Mouse (Mus musculus) stomach, embryonic 15.5 days (tissue): Measurements from ENCODE around the gene Zfp644. TPM values are rescaled to one million over a fixed set of nuclear protein-coding genes. Genes with fewer than 3 reads are reported as not detected.

Experiments
- ATAC-seq: fragments of 200-750 bp; cut with Nextera tagmentation; 2 replicates; pipeline ENCODE4 v1.8.0; 2017; ENCODE audit warnings: low read depth, moderate number of reproducible peaks, moderate TSS enrichment; ENCODE audit not compliant: insufficient read depth, low FRiP score
- H3K27ac ChIP-seq: fragments of 300-500 bp; sonication (generic); 2 replicates; pipeline ENCODE4 v1.5.1; 2015; ENCODE audit warnings: mild to moderate bottlenecking, inconsistent platforms
- H3K27me3 ChIP-seq: fragments of 300-500 bp; sonication (generic); replicated peaks from 2 replicates; pipeline ENCODE4 v1.6.1; 2015; ENCODE audit warnings: inconsistent platforms
- H3K36me3 ChIP-seq: fragments of 300-500 bp; sonication (generic); 2 replicates; pipeline ENCODE4 v1.6.1; 2015; ENCODE audit warnings: inconsistent platforms
- H3K4me1 ChIP-seq: fragments of 300-500 bp; sonication (generic); 2 replicates; pipeline ENCODE4 v1.6.1; 2015; ENCODE audit warnings: inconsistent platforms
- H3K4me2 ChIP-seq: fragments of 300-500 bp; sonication (generic); 2 replicates; pipeline ENCODE4 v1.6.1; 2015; ENCODE audit warnings: mild to moderate bottlenecking, inconsistent platforms
- H3K4me3 ChIP-seq: fragments of 300-500 bp; sonication (generic); replicated peaks from 2 replicates; pipeline ENCODE4 v1.5.1; 2015; ENCODE audit warnings: inconsistent platforms
- H3K9ac ChIP-seq: fragments of 300-500 bp; sonication (generic); 2 replicates; pipeline ENCODE4 v1.6.1; 2015; ENCODE audit warnings: inconsistent platforms
- H3K9me3 ChIP-seq: fragments of 300-500 bp; sonication (generic); 2 replicates; pipeline ENCODE4 v1.6.1; 2016; ENCODE audit warnings: inconsistent platforms
- WGBS: fragments of 180-500 bp; shearing (Covaris S2); methylation state at CpG from one replicate; pipeline ENCODE4 v1.1.7; 2015; 5-methylcytosine and 5-hydroxymethylcytosine counted together
- polyA plus RNA-seq: library from polyadenylated mRNA; unstranded; fragments of >200 nt; fragmentation: Nextera tagmentation; extraction: Ambion mirVana; gene quantifications from 2 replicates; pipeline ENCODE4 v1.2.1, GENCODE M21; 2015

Gene Zfp644
- 51.9 and 54.2 TPM in 2 replicates for polyA plus RNA-seq

DNA sequence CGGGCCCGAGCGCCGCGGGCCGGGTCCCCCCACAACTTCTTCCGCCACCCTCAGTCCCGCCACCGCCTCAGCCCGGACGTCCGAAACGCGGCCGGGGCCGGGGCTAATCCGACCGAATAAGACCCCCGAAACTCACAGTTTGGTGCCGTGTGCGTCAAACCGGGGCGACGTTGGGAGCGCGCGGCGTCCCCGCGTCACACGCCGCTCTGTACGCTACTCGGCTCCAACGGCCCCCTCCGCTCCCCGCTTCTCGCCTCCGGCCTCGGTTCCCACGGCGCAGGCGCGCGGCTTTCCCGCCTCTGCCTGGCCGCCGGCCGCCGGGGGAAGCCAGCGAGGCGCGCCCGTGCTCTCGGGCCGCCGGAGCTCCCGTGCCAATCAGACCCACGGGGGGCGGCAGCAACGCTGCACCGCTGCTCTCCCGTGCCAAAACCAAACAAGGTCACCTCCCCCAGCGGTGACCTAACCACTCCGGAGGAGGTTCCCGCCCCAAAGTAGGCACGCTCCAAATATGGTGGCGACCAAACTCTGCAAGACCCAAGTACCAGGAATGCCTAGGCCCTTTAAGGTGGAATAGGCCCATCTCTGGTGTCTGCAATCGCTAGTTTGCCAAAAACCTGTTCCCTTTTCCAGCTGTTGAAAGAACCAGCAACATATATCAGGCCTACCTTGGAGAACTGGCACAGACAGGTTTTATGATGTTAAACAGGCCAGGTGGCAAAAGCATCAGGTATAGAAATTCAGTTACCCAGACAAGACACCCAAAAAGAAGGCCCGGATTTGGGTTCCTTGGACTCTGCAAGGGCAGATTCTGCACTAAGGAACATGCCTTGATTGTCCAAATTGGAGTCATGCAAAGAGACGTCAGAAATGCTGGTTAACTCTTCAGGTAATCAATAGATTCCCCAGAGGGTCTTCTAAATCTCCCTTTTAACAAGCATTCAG is at the start of gene Zfp644:
Zfp644 (minus strand) TSS at position 892 of the 942 bp plus-strand sequence.
- Histone ChIP-seq H3K9ac (peak within 1 kb of the TSS; percentile 93), H3K4me1 (peaks cover 12% of the 10 kb centered on the region), H3K4me3 (peak within 1 kb of the TSS; percentile 89), H3K4me2 (peak within 1 kb of the TSS; percentile 73), H3K27ac (peak within 1 kb of the TSS; percentile 99), H3K9me3 (no peaks in the 10 kb centered on the region), H3K27me3 (no peaks in the 10 kb centered on the region), H3K36me3 (no peaks in the 10 kb centered on the region)
- ATAC-seq: peak; percentile 90
- WGBS: 2% methylated on average over 66 of the region's 71 CpGs

DNA sequence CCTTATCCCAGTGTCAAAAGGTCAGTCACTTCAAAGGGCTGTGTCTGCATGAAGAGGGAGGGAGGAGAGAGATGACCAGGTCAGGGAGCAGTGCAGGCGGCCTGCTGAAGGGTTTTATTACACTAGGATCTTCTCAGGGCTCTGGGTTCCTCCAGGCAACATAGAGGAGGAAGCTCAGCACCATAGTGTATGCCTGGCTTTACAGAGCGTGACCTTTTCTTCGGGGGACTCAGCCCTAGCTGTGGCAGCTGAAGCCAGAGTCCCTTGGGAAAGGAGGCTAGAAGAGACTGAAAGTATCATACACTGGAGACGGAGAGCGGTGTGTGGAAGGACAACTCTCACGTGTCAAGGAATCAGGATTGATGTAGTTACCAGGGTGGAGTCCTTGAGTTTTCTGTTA is 42.6 kb upstream of the Zfp644 start:
- H3K27ac ChIP-seq: no peak overlapping the region
- no peaks in the 10 kb centered on the region for H3K27me3 ChIP-seq
- H3K9me3 ChIP-seq: no peaks in the 10 kb centered on the region
- no peak overlapping the region for H3K4me3 ChIP-seq
- 34% methylated on average over 6 of the region's 6 CpGs for WGBS
- no peaks in the 10 kb centered on the region for H3K36me3 ChIP-seq
- ATAC-seq: no peak
- H3K4me1 ChIP-seq: no peaks in the 10 kb centered on the region
- no peak overlapping the region for H3K9ac ChIP-seq
- H3K4me2 ChIP-seq: no peak overlapping the region

DNA sequence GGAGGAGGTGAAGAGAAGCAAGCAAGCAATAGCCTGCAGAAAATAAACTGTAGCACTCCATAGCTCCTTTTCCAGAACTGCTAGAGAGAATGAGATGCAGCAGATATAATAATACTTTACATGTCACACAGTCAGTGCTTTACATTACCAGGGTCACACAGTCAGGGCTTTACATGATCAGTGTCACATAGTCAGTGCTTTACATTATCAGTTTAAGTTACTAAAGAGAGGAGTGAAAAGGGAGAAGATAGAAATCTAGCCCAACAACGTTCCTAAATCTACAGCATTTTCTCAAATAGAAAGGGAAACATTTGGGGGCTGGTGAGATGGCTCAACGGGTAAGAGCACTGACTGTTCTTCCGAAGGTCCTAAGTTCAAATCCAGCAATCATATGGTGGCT is 26.4 kb upstream of the Zfp644 start:
- 85% methylated on average over 3 of the region's 3 CpGs for WGBS
- no peaks in the 10 kb centered on the region for H3K27me3 ChIP-seq
- H3K4me1 ChIP-seq: no peaks in the 10 kb centered on the region
- no peak overlapping the region for H3K9ac ChIP-seq
- H3K27ac ChIP-seq: no peak overlapping the region
- no peak for ATAC-seq
- no peak overlapping the region for H3K4me2 ChIP-seq
- no peak overlapping the region for H3K4me3 ChIP-seq
- no peaks in the 10 kb centered on the region for H3K9me3 ChIP-seq
- no peaks in the 10 kb centered on the region for H3K36me3 ChIP-seq

DNA sequence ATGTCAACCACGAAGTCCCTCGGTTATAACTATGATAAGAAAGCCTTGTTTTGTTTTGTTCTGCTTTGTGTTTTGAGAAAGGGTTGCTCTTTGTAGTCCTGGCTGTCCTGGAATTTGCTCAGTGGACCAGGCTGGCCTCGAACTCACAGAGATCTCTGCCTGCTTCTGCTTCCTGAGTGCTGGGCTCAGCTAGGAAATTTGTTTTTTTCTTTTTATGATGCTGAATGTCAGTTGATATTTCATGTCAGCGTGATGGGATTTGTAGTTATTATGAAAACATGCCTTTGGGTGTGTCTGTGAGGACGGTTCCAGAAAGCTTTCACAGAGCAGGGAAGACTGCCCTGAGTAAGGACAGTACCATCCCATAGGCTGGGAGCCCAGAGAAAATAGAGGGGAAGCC is 25.7 kb upstream of the Zfp644 start:
- H3K36me3 ChIP-seq: no peaks in the 10 kb centered on the region
- H3K27ac ChIP-seq: no peak overlapping the region
- H3K9ac ChIP-seq: no peak overlapping the region
- H3K4me3 ChIP-seq: no peak overlapping the region
- no peak overlapping the region for H3K4me2 ChIP-seq
- ATAC-seq: no peak
- no peaks in the 10 kb centered on the region for H3K27me3 ChIP-seq
- 61% methylated on average over 5 of the region's 5 CpGs for WGBS
- no peaks in the 10 kb centered on the region for H3K9me3 ChIP-seq
- no peaks in the 10 kb centered on the region for H3K4me1 ChIP-seq

DNA sequence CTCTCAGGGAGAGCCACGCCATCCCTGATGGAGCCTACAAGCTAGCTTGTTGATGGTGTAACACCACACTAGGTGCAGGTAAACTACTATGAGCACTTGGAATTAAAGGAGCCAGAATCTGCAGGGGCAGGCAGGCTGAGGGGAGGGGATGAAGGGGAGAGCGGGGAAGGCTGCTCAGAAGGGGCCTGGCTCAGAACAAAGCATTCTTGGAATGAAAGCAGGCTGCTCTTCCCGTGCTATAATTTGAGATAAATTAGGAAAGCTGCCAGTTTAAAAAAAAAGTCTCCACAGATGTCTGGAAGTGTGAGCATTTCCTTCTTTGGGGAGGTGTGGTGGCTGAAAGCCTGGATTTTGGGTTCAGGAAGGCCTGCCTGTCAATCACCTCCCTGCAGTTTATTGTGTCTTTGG is 14.8 kb upstream of the Zfp644 start:
- peak; percentile 28; the same call in 1 of the 2 replicates for ATAC-seq
- H3K9me3 ChIP-seq: no peaks in the 10 kb centered on the region
- peaks cover 8% of the 10 kb centered on the region; the same call in 1 of the 2 replicates for H3K4me1 ChIP-seq
- no peak overlapping the region for H3K4me2 ChIP-seq
- H3K36me3 ChIP-seq: no peaks in the 10 kb centered on the region
- no peak overlapping the region for H3K4me3 ChIP-seq
- no peaks in the 10 kb centered on the region for H3K27me3 ChIP-seq
- H3K27ac ChIP-seq: peak overlapping the region; percentile 63; the same call in 1 of the 2 replicates
- H3K9ac ChIP-seq: no peak overlapping the region
- 41% methylated on average over 3 of the region's 3 CpGs for WGBS

DNA sequence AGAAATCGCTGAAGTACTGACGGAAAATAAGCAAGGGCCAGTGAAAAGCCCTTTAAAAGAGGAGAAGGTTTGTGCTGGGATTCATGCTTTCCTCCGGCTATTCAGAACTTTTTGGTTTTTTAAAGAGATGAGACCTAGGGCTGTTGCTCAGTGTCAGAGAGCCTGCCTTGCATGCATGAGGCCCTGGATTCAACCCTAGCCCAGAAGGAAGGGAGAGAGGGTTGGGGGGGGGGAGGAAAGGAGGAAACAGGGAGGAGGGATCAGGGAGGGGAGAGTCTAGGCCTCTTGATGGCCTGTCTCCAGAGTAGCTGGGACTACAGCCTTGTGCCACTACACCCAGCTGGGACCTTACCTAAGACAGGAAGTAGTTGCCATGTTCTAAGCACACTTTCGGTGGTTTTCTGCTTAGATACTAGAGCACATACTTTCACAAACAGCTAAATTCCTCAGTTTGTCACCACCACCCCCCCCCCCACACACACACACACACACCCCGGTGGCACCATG is 14.2 kb upstream of the Zfp644 start:
- no peak overlapping the region for H3K9ac ChIP-seq
- H3K27ac ChIP-seq: peak overlapping the region; percentile 63; the same call in 1 of the 2 replicates
- no peaks in the 10 kb centered on the region for H3K27me3 ChIP-seq

DNA sequence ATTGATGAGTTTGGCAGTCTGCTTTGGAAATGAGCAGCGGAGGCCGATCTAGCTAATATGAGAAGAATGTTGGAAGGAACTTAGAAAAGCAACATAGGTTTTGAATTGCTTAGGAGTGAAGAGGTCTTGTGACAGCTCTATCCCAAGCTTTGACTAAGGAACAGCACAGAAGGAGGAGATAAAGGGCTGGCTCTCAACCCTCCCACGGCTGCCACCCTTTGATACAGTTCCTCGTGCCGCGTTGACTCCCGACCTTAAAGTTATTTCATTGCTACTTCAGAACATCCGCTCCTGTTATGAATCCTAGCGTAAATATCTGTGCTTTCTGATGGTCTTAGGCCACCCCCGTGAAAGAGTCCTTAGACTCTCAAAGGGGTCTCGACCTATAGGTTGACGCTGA is 13.5 kb upstream of the Zfp644 start:
- WGBS: 62% methylated on average over 12 of the region's 12 CpGs
- peak; percentile 61; the same call in 1 of the 2 replicates for ATAC-seq
- Histone ChIP-seq H3K36me3 (no peaks in the 10 kb centered on the region), H3K4me3 (no peak overlapping the region), H3K27ac (no peak overlapping the region), H3K4me2 (no peak overlapping the region), H3K9ac (no peak overlapping the region), H3K27me3 (no peaks in the 10 kb centered on the region), H3K4me1 (peaks cover 8% of the 10 kb centered on the region; the same call in 1 of the 2 replicates), H3K9me3 (no peaks in the 10 kb centered on the region)

More for the DNA sequence above, 14.2 kb upstream of the Zfp644 start:
- Histone ChIP-seq H3K4me2 (no peak overlapping the region), H3K9me3 (no peaks in the 10 kb centered on the region), H3K4me1 (peaks cover 8% of the 10 kb centered on the region; the same call in 1 of the 2 replicates), H3K4me3 (no peak overlapping the region), H3K36me3 (no peaks in the 10 kb centered on the region)
- WGBS: 73% methylated on average over 5 of the region's 5 CpGs
- ATAC-seq: 0 out of 2 replicates have a peak, but pooled peaks have one; percentile 5

DNA sequence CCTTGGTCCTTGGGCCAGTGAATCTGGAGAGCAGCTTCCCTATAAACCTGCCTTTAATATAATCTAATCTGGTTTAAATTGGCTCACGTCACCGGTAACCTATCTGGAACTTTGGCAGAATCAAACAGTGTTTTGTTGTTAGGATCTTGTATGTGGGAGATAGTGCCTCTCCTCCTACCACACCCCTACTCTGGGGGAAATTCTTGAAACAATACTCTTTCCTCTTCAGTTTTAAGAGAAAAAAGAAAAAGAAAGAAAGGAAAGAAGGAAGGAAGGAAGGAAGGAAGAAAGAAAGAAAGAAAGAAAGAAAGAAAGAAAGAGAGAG is 13.0 kb upstream of the Zfp644 start:
- 26% methylated on average over 2 of the region's 2 CpGs for WGBS
- Histone ChIP-seq H3K27me3 (no peaks in the 10 kb centered on the region), H3K9ac (no peak overlapping the region), H3K27ac (no peak overlapping the region), H3K4me1 (peaks cover 8% of the 10 kb centered on the region; the same call in 1 of the 2 replicates), H3K4me2 (peak overlapping the region; percentile 27; the same call in 1 of the 2 replicates), H3K9me3 (no peaks in the 10 kb centered on the region), H3K4me3 (no peak overlapping the region), H3K36me3 (no peaks in the 10 kb centered on the region)
- ATAC-seq: no peak

DNA sequence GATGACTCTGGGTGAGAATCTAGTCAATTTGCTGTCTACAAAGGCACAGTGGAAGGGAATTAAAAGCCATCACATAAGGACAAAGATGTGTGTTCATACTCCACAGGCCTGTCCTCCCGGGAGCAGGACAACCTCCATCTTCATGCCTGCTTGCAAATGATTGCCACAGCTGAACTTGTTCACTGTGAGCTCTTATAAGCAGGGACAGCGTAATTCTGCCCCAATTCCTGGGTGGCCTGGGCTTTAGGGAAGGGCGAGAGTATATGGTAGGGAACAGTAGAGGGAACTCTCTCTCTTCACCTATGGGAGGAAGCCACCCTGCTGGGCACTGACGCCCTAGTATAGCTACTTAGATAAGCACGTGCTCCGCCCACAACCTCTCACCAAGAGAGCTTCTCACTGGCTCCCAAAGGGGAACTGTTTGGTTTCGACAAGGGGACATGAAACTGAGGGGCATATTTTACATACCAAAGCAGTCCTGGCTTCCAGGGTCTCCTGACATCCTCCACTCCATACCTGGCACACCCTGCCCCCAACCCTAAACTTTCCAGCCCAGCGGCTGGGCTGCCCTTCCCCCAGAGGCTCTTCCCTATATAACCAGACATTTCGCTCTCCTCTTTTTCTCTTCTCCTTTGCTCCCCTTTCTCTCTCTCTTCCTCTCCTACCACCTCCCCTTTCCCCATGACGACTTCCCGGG is 12.4 kb upstream of the Zfp644 start:
- Histone ChIP-seq H3K4me3 (no peak overlapping the region), H3K9ac (no peak overlapping the region), H3K9me3 (no peaks in the 10 kb centered on the region), H3K36me3 (no peaks in the 10 kb centered on the region), H3K27me3 (no peaks in the 10 kb centered on the region), H3K27ac (no peak overlapping the region), H3K4me1 (peaks cover 8% of the 10 kb centered on the region; the same call in 1 of the 2 replicates), H3K4me2 (peak overlapping the region; percentile 27; the same call in 1 of the 2 replicates)
- peak; percentile 86 for ATAC-seq
- 40% methylated on average over 11 of the region's 11 CpGs for WGBS

DNA sequence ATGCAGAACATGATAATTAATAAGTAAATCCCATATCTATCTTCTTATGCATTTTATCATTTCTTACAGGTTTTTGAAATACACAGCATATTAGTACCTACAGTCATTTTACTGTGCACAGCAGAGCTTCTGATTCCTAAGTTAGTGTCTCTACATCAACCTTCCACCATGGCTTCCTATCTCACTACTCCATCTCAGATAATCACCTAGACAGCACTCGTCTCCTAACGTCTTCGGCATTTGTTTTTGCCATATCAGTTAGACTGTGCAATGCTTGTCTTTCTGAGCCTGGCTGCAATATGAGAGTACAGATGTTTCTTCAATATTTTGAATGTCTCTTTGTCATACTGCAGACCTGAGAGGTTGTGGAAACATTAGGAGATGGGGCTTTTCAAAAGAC is 9.3 kb upstream of the Zfp644 start:
- Histone ChIP-seq H3K36me3 (no peaks in the 10 kb centered on the region), H3K9me3 (no peaks in the 10 kb centered on the region), H3K4me1 (0 out of 2 replicates have a peak, but pooled peaks cover 3% of the 10 kb centered on the region), H3K4me2 (no peak overlapping the region), H3K27me3 (no peaks in the 10 kb centered on the region), H3K9ac (no peak overlapping the region), H3K27ac (no peak overlapping the region), H3K4me3 (no peak overlapping the region)
- no peak for ATAC-seq
- WGBS: 76% methylated on average over 3 of the region's 3 CpGs

DNA sequence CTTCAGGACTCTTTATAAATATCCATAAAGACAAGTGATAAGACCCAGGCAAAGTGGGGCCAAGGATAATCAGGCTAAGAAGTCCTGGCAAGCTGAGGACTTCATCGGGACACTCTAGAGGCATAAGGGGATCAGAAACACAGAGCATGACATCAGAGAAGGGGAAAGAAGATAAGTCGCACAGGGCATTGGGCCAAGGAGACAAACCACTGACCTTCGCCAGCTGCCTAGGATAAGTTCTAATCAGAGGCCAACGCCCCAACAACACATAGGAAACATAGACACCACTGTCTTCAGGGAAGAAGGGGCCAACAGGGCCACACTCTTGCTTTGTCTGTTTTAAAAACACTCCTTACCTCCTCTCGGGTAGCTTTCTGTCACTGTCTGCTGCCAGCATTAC is 8.1 kb upstream of the Zfp644 start:
- no peak overlapping the region for H3K4me2 ChIP-seq
- H3K4me3 ChIP-seq: no peak overlapping the region
- no peak overlapping the region for H3K27ac ChIP-seq
- H3K36me3 ChIP-seq: no peaks in the 10 kb centered on the region
- H3K9ac ChIP-seq: no peak overlapping the region
- 68% methylated on average over 5 of the region's 5 CpGs for WGBS
- H3K9me3 ChIP-seq: no peaks in the 10 kb centered on the region
- no peaks in the 10 kb centered on the region for H3K27me3 ChIP-seq
- no peaks in the 10 kb centered on the region for H3K4me1 ChIP-seq
- peak; percentile 40; the same call in 1 of the 2 replicates for ATAC-seq
